Mouse (Mus musculus) left cerebral cortex, adult 2 months (tissue): Measurements from ENCODE around the gene Tesmin. TPM values are rescaled to one million over a fixed set of nuclear protein-coding genes. Genes with fewer than 3 reads are reported as not detected.

Source experiments
- DNase-seq, 2 experiments: peaks; one replicate each; pipeline ENCODE4 v3.0.0; 2021 to 2022; ENCODE audit warnings: low spot score in 2 of 2, mixed read lengths in 1 of 2; ENCODE audit errors: extremely low spot score in 1 of 2
- H3K27ac ChIP-seq: fragments of 200-600 bp; 2 replicates; pipeline ENCODE4 v1.8.1; 2022
- H3K4me3 ChIP-seq: fragments of 200-600 bp; 2 replicates; pipeline ENCODE4 v1.8.1; 2022
- CTCF ChIP-seq: fragments of 200-600 bp; IDR thresholded peaks from 2 replicates; pipeline ENCODE4 v1.8.1; 2022; ENCODE audit warnings: antibody characterized with exemption, mild to moderate bottlenecking, moderate library complexity
- intact Hi-C: fragments of 180-260 bp; cut with DNase I; formaldehyde crosslinking; loops from one replicate; pipeline ENCODE4 v1.15.1; 2025
- total RNA-seq, 2 experiments: library from RNA; stranded (reverse); gene quantifications; 2 replicates each; pipeline ENCODE4 v1.2.3; 2021

The Tesmin gene
- total RNA-seq, 2 experiments from 2014 or later: 0.19 to 0.36 TPM

GRCm38 (mm10) chr19:3365089-3365488, 23.6 kb upstream of the Tesmin start:
- DNase-seq: no peak
- intact Hi-C loops: no loop called here
- peak; percentile 8 for TF ChIP-seq CTCF
- H3K4me3 ChIP-seq: no peak overlapping the region
- H3K27ac ChIP-seq: no peak overlapping the region

DNA sequence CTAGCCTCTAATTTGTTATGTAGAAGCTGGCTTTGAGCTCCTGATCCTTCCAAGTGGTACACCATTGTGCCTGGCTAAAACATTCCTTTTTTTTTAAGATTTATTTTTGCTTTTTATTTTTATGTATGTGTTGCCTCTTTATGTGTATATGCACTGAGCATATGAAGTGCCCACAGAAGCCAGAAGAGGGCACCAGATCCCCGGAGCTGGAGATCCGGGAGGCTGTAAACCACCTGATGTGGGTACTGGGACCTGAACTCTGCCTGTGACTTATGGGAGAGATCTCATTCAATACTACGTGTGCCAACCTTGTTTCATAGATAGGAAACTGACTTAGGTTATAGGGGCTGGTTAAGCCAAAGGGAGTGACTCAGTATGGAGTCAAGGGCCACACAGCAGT, 20.4 kb upstream of the Tesmin start:
- DNase-seq: no peak
- intact Hi-C loops: no loop called here
- Histone ChIP-seq H3K27ac (no peak overlapping the region), H3K4me3 (no peak overlapping the region)
- no peak; the same call in 1 of the 2 replicates for TF ChIP-seq CTCF

DNA sequence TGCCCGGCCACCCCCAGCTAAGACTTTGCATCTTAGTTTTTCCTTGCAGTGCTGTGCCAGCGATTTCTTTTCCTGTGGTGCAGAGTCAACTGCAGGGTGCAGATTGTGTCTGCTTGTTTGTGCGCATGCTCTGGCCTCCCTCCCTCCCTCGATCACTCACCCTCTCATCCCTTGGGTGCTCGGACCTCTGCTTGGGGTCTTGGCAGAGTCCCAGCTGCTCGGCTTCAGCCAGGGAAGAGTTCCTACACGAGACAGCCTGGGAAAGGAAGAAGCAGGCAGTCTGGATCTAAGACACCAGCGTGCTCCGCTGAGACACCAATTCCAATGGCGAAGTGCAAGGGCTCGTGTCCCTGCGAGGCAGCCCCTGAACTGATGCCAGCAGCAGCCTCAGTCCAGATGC, 15.3 kb upstream of the Tesmin start:
- no peak overlapping the region for H3K27ac ChIP-seq
- DNase-seq: no peak
- TF ChIP-seq CTCF: no peak
- no peak overlapping the region for H3K4me3 ChIP-seq
- intact Hi-C loops: no loop called here

DNA sequence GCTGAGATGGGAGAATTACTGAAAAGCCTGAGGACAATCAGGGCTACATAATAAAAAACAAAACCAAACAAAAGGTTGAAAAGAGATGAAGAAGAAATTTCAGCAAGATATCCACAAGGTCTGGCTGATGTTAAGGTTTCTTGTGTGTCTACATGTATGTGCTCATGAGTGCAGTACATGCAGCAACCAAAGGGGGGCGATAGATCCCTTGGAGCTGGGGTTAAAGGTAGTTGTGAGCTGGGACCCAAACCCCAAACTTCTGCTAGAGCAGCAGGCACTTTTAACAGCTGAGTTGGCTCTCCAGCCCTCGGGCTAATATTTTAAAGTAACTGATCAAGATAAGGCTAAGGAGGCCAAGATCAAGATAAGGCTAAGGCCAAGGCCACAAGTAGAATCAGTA, 14.6 kb upstream of the Tesmin start:
- intact Hi-C loops: no loop called here

DNA sequence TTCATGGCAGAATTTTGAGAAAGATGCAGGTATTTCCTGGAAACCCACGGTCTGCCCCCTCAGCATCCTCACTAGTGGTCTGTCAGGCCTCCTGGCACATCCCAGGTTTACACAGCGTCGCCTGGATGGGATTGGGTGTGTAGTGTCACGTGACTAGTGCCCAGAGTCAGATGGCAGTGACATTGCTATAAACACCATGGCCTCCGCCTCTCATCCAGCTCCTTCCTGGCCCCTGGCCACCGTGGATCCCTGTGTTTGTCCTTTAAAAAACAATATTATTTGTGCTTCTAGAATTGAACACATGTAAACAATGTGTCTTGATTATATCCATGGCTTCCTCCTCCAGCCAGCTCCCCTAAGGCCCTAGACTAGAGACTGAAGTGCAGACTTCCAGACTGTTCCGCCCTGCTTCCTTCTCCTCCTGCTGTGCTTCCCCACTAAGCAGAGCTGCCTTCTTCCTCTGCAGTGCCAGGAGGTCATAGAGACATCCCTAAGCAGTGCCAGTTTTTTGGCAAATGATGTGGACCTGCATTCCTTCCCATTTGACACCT, 12.6 kb upstream of the Tesmin start:
- no peak overlapping the region for H3K27ac ChIP-seq
- no peak for DNase-seq
- intact Hi-C loops: no loop called here
- no peak for TF ChIP-seq CTCF
- H3K4me3 ChIP-seq: no peak overlapping the region

More for the DNA sequence above, 14.6 kb upstream of the Tesmin start:
- no peak; the same call in 1 of the 2 replicates for TF ChIP-seq CTCF
- no peak overlapping the region for H3K4me3 ChIP-seq
- no peak for DNase-seq
- no peak overlapping the region for H3K27ac ChIP-seq

DNA sequence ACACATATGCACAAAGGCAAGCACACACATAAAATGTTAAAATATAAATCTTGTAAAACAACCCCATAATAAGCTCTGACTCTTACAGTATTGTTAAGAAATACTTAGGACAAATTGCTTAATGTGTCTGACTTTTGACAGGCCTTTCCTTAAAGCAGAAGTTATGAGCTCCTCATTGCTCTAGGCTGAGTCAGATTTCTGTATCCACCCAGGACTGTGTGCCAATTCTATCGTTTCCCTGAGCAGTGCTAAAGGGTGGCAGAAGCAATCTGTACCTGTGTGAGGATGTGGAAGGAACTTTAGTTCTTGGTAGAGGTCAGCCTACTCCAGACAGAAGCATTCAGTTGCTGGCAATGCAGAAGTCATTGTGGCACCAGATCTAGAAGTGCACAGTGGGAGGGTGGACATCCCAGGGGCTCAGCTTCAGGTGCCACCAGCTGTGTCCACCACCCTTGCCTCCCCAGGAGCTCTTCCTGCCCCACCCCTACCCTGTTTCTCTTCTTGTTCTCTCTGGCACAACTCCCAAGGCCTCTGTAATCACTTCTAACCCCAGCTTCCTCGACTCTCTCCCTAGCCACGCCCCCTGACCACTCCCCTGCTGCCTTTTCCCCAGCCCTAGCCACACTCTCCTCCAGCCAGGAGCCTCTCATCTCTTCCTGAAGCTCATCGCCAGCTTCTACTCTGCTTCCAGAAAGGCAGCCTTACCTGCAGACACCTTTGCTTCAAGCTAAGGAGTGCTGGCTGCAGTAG, 11.5 kb upstream of the Tesmin start:
- H3K4me3 ChIP-seq: no peak overlapping the region
- intact Hi-C loops: no loop called here
- no peak for DNase-seq

DNA sequence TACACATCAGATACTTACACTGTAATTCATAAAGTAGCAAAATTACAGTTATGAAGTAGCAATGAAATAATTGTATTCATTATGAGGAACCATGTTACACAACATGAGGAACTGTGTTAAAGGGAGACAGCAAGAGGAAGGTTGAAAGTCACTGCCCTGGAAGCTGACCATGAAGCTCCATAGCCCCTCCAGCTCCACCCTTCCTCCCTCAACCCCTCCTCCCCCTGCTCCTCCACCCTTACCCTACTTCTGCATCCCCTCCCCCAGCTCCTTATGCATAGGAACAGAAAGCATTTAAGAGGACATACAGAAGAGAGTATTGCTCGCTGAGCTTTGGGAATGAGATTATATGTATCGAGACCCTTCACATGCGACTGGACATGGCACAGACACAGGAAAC, 10.0 kb upstream of the Tesmin start:
- intact Hi-C loops: no loop called here
- Histone ChIP-seq H3K27ac (no peak overlapping the region), H3K4me3 (no peak overlapping the region)
- no peak for TF ChIP-seq CTCF
- DNase-seq: no peak

More for the DNA sequence above, 11.5 kb upstream of the Tesmin start:
- H3K27ac ChIP-seq: no peak overlapping the region
- no peak for TF ChIP-seq CTCF

- H3K27ac ChIP-seq: no peak overlapping the region
- intact Hi-C loops: loop anchor here (5.0 to 10.0 kb wide), 2 partner anchors 189 to 337 kb away; partner anchors contain the start of gene Ppp6r3
- no peak for DNase-seq
- no peak overlapping the region for H3K4me3 ChIP-seq
- no peak for TF ChIP-seq CTCF
Observed at GRCm38 (mm10) chr19:3388061-3388460, 596 bp upstream of the Tesmin start.

- intact Hi-C loops: loop anchor here (1.0 to 10.0 kb wide), 3 partner anchors 62 to 336 kb away; partner anchors contain the start of gene Ppp6r3
- peak overlapping the region; percentile 28; the same call in 1 of the 2 replicates for H3K27ac ChIP-seq
Observed at GRCm38 (mm10) chr19:3389089-3389488, 432 bp downstream of the Tesmin start.

GRCm38 (mm10) chr19:3392384-3392783, 3.7 kb downstream of the Tesmin start:
- H3K4me3 ChIP-seq: no peak overlapping the region
- no peak overlapping the region for H3K27ac ChIP-seq
- DNase-seq: no peak
- intact Hi-C loops: loop anchor here (5.0 kb wide), 1 partner anchor 45 kb away; no protein-coding TSS in a partner anchor
- TF ChIP-seq CTCF: no peak

More at GRCm38 (mm10) chr19:3389089-3389488, 432 bp downstream of the Tesmin start:
- H3K4me3 ChIP-seq: peak overlapping the region; percentile 52
- peak; percentile 72 for TF ChIP-seq CTCF
- peak; percentile 86 to 90 for DNase-seq

GRCm38 (mm10) chr19:3394216-3394615, 5.6 kb downstream of the Tesmin start:
- no peak for TF ChIP-seq CTCF
- DNase-seq: no peak
- Histone ChIP-seq H3K4me3 (no peak overlapping the region), H3K27ac (no peak overlapping the region)
- intact Hi-C loops: loop anchor here (5.0 kb wide), 1 partner anchor 43 kb away; no protein-coding TSS in a partner anchor

DNA sequence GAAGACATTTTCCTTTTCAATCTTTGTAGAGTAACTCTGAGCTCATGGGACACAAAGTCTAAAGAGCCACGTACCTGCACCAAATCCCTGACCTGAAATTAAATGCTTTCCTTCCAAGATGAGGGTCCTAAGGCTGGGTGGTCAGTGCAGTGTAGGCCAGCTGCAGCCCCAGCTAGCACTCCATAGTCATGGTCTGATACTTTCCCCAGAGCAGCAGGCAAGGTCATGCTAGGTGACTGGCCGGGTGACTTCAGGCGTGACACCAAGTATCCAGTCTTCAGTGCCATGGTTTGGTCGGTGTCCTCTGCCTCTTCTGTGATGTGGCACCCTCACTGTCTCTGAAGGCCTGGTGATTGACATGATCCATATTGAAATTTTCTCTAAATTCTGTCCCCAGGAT, 11.4 kb downstream of the Tesmin start:
- no peak for DNase-seq

DNA sequence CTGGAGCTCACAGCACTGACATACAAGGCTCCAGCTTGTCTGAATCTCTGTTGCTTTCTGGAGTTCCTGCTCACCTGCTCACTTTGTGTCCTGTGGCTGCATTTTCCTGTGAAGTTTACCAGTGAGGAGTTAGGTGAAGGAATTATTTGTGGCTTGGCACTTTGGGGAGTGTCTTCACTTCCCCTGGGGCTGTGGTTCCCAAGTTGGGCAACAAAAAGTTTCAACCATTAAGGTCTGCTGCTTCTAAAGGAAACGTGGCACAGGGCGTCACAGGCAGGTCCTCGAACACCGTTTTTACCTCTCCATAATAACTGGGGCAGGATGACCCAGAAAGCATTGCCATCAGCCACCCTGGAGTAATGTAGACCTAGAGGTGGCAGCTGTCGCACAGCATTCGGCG, 12.8 kb downstream of the Tesmin start:
- DNase-seq: no peak
- intact Hi-C loops: no loop called here
- Histone ChIP-seq H3K4me3 (no peak overlapping the region), H3K27ac (no peak overlapping the region)
- no peak for TF ChIP-seq CTCF

More for the DNA sequence above, 11.4 kb downstream of the Tesmin start:
- no peak overlapping the region for H3K27ac ChIP-seq
- no peak for TF ChIP-seq CTCF
- no peak overlapping the region for H3K4me3 ChIP-seq
- intact Hi-C loops: no loop called here
